Mouse (Mus musculus) urinary bladder, postnatal 14 days (tissue): ENCODE data around the gene Mcl1.

Source experiments
- DNase-seq: peaks from one replicate; pipeline ENCODE4 v3.0.0; 2021; ENCODE audit warnings: low spot score

The Mcl1 gene

GRCm38 (mm10) chr3:95709967-95710366 is 51.4 kb downstream of the Mcl1 start:
- no peak for DNase-seq
